Mouse (Mus musculus) urinary bladder, postnatal 10 days (tissue): ENCODE results near the gene Cc2d1b.

Experiments
- DNase-seq: peaks from one replicate; pipeline ENCODE4 v3.0.0; 2022; ENCODE audit warnings: low spot score

The Cc2d1b gene

GRCm38 (mm10) chr4:108664407-108664806 lies 44.7 kb downstream of the Cc2d1b start:
- DNase-seq: no peak
